Mouse (Mus musculus): ENCODE data around the gene Gm6096.
"Not testable (repeated sequence)": the region's sequence is repeated elsewhere in the genome, so short reads cannot be mapped to it uniquely, and the experiment has no call there.

Gene Gm6096

DNA sequence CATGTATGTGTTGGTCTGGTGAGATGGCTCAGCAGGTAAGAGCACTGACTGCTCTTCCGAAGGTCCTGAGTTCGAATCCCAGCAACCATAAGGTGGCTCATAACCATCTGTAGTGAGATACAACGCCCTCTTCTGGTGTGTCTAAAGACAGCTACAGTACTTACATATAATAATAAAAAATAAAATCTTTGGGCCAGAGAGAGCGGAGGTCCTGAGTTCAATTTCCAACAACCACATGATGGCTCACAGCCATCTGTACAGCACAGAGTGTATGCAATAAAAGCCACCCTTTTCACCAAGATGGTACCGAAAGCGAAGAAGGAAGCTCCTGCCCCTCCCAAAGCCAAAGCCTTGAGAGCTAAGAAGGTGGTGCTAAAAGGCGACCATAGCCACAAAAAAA lies at the start of gene Gm6096:
Gene Gm6096 (plus strand): TSS at position 301 of the 400 bp plus-strand sequence.
- DNase-seq (ENCODE audit: low spot score in 2 of 2), result no peak

DNA sequence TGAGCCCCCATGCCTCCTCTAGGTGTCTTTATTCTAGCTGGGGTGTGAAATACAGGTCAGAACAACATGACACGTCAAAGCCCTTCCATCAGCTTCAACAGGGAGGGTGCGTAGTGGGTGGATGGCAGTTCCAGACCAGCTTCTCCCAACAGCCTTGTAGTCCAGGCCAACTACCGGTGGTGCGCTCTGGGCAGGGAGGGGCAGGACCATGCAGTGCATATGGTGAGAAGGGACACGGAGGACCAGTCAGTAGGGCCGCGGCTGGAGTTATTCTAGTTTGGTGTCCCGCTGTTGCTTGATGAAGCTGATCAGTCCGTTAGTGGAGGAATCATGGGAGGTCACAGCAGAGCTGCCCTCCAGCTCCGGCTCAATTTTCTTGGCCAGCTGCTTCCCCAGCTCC lies 48.7 kb upstream of the Gm6096 start:
- not testable (repeated sequence) for DNase-seq (ENCODE audit: low spot score in 2 of 2)

DNA sequence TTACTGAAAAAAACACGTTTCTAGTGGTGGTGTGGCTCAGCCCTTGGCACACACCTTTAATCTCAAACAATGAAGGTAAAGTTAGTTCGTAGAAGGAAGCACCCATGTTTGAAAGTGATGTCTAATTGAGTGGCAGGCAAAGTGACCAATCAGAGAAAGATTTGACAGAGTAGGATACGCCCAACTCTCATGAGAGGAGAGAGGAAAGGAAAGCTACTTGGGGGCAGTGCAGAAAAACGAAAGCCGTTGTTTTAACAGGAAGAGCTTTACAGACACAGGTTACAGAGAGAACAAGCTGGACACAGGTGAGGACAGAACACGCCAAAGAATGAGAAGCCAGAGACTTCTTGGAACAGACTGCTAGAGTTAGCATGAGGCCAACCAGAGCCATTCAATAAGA lies 44.5 kb upstream of the Gm6096 start:
- DNase-seq (ENCODE audit: low spot score in 2 of 2), result no peak

DNA sequence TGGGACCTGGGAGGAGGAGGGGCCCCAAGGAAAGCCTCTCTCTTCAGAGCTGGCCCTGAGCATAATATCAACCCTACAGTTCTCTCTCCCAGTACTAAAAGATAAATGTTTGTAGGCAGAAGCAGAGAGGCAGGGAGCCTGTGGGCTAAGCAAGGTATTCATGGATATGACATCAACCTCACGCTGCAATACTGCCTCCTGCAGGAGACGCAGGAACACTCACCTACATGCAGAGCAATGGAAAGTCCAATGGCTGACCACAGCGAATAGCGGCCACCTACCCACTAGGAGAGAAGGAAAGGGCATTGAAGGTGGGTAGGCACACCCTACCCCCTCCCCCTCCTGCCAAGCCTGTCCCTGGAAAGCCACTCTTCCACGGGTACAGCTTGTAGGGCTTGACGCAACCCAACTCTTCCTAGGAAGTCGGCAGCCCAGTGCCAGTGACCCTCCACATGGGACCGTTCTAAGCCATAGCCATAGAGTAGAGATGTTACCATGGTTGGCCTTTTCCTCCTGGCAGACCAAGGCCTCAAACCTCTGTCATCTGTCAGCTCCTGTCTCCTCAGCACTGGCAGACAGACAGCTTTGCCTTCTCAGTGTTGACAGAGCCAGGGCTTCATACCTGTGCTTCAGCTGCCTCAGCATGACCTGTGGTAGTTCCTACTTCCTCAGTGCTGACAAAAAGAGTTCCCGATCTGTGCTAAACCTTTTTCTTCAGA lies 42.7 kb upstream of the Gm6096 start:
- no peak for DNase-seq (ENCODE audit: low spot score in 2 of 2)

DNA sequence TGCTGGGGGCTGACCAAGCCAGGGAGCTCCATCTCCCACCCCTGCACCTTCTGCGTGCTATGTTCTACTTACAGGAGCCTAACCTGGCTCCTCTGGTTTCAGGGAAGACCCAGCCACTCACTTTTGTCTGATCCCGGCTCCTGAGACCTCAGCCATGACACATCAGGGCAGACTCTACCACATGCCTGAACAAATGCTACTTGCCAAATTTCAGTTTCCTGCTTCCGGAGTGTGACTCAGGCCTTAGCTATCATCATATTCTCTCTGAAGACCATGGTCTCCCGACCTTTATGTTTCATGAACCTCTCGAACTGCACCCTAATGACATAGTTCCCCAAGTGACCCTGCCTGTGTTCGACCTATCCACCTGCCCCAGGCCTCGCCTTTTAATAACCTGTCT lies 37.6 kb upstream of the Gm6096 start:
- DNase-seq (ENCODE audit: low spot score in 2 of 2), result no peak

DNA sequence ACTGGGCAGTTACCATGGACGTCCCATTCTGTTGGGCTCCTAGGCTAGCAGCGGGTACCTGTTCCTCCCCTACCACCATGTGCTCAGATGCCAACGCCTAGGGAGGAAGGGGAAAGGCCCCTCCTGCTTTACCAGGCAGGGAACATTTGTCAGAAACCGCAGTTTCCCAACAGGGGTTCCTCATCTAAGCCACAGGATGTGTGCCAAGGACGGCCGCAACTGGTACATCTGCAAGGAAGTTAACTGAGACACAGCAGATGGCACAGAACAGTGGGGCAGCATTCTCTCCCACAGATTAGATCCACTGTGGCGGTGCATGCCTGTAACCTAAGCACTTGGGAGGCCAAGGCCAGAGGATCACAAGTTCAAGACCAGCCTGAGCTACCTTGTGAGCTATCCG lies 36.2 kb upstream of the Gm6096 start:
- no peak for DNase-seq (ENCODE audit: low spot score in 2 of 2)

DNA sequence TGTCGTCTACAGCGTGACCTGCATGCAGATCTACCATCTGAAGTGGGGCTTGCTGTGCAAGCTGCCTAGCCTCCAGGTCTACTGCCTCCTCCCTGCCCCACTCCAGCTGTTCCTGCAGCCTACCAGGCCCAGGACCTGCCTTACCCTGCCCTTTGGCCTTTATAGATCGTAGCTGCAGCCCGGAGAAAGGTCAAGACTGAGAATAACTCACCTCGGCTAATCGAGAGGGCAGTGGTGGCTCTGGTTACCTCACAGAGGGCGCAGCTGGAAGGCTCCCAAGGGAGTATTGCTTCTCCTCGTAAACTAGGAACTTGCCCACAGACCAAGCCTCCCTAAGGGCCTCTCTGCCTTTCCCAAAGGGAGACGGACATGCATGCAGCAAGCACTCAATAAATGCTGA lies 35.4 kb upstream of the Gm6096 start:
- DNase-seq (ENCODE audit: low spot score in 2 of 2), result no peak

DNA sequence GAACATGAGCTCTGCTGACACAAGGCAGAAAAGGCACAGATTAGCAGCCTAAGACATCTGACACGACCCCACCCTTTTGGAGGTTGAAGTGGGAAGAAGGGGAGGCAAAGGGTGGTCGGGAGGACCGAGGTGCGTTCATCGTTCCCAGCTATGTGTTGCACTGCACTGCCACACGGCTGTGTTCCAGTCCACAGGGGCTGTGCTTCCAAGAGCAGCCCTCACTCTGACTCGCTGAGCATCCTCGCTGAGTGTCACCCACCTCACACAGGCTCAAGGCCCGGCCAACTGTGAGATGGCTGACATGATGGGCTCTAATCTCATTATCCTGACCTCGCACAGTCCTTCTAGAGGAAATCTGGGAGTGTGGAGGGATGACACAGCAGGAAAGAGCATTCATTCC lies 34.4 kb upstream of the Gm6096 start:
- no peak for DNase-seq (ENCODE audit: low spot score in 2 of 2)

DNA sequence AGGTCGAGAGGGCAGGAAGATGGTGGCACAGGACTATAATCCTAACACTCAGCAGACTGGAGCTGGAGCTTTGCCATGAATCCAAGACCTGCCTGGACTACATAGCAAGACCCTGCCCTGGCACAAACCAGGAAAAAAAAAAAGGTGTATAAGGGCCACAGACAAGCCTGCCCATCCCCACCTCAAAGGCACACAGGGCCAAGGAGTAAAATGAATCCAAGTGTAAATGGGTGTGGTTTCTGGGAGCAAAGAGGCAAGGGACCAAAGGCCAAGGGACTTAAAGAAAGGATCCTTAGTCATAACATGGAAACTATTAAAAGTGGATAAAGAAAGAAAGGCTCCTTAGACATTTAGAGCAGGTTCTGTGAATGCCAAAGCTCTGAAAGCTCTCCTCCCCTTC lies 32.3 kb upstream of the Gm6096 start:
- DNase-seq (ENCODE audit: low spot score in 2 of 2), result no peak

DNA sequence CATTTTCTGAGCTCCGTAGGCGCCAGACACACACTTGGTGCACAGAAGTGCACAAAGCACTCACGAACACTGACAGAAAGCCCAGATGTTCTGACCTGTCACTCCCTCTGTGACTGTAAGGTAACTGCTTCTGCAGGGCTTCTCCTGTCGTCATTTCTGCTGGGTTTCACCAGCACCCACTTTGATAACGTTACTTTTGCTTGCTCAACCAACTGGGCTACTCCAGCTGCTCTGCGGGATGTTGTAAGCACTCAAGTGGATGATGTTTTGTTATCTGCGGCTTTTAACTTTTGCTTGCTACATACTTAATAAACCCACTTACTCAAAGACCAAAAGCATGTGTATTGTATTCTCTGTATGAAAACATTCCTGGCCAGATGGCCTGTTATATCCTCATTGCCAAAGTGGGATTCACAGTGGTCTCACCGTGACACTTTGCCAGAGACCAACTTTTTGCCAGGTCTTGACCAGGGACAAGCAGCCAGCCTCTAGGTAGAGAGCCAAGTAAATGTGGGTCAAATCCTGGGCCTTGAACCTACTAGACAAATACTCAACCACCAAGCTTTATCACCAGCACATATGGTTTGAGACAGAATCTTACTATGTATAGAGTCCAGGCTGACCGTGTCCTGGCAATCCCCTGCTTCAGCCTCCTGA lies 29.1 kb upstream of the Gm6096 start:
- no peak for DNase-seq (ENCODE audit: low spot score in 2 of 2)

DNA sequence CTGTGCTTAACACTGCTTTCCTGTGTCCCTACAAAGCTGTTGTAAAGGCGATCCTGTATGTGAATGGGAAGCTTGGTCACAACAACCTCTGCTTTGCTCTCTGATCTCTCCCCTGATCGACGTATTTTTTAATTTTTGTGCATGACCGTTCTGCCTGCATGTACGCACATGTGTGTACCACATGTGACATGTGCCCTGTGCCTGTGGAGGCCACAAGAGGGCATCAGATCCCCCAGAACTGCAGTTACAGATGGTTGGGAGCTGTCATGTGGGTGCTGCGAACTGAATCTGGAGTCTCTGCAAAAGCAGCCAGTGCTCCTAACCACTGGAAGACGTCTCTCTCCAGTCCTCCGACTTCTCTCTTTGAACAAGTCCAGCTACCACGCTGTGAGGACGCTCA lies 28.5 kb upstream of the Gm6096 start:
- no peak for DNase-seq (ENCODE audit: low spot score in 2 of 2)

DNA sequence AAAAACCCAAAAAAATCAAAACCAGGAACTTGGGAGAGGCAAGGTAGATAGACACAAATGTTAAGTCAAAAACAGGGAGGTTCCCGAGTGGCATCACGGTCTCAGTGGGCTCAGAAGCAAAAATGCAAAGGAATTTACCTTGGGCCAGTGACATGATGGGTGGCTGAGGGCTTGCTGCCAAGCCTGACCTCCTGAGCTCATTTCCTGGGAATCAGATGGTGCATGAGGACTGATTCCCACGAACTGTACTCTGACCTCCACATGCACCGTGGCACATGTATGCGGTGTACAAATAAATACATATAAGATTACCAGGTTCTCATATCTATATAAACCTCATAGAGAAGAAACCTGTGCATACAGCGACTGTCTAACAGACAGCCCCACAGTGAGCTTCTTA lies 26.5 kb upstream of the Gm6096 start:
- DNase-seq (ENCODE audit: low spot score in 2 of 2), result no peak

DNA sequence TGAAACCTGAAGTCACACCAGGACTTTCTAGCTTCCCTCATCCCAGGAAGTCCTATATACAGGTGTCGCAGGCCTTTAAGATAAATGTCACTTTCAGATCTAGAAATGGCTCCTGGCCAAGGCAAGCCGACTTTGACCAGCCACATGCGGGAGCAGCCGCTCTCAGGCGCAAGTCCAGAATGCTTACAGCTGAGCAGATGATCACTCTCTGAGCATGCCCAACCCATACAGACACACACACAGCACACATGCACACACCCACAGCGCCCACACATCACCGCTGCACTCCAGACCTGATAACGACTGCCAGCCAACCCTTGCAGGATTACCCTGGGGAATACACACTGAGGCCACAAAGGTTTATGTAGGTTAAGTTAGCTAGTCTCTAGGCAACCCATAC lies 24.8 kb upstream of the Gm6096 start:
- DNase-seq (ENCODE audit: low spot score in 2 of 2), result no peak

DNA sequence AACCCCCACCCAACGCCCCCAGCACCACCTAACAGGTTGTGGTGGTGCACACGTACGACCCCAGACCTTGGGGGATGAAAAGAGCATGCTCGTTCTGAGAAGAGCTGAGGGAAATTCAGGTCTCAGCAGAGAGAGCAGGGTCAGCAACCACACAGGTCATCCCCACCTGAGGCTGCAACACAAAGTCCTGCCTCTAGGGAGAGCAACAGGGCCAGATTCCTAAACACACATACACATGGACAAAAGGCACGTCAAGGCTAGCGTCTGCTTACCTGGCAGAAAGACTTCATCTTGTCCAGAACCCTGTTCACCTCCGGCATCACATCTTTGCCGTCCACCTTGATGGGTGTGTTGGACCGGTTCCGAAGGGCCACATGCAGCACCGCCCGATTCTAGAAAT lies 24.0 kb upstream of the Gm6096 start:
- DNase-seq (ENCODE audit: low spot score in 2 of 2), result no peak

DNA sequence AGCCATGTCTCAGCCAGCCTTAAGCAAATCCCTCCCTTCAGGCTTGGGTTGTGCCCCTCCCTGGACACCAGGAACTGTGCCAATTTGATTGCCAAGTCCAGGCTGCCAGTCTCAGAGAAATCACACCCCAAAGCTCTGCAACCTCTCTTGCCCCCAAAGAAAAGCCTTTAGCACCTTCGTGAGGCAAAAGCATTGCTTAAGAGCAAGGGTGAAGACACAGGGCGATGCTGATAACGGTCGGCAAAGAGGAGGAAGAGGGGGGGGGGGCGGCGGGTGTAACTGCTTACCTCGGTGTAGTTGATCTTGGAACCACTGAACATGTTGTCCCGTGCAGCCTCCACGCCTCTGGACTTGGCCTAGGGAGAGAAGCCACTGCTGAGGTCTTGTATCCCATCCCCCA lies 22.2 kb upstream of the Gm6096 start:
- no peak for DNase-seq (ENCODE audit: low spot score in 2 of 2)

DNA sequence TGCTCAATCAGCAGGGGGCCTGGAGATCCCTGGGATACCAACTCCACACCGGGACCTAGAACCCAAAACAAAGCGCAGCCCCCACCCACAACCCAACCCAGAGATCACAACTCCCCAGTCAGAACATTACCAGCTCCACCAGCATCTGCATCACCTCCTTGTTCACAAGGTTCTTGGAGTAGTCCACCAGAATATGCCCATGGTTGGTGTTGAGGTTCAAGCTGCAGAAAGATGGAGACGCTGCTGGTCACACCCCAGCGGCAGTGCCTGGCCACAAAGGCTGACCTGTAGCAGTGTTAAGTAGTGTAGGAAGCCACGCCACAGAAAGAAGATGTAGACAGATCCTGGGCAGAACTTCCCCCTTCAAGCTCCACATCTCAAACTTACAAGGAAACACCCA lies 21.7 kb upstream of the Gm6096 start:
- DNase-seq (ENCODE audit: low spot score in 2 of 2), result no peak

DNA sequence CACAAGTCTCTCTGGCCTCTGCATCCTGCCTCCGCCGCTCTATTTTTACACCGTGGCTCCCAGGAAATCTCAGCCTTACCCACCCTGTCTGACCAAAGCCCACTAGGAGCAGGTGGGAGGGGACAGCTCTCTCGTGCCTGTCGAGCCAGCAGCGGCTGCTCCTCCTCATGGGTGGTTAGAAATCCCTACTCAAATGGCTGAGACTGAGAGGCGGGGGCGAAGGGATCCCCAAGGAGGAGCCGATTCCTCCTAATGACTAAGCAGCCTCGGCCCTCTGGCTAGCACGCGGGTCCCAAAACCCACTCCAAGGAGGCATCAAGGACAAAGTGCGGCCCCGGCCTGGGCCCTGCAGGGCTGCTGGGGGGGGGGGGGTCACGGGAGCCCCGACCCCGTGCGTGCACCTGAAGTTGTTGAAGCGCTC lies 21.1 kb upstream of the Gm6096 start:
- peak; percentile 49 to 57 for DNase-seq (ENCODE audit: low spot score in 2 of 2)

DNA sequence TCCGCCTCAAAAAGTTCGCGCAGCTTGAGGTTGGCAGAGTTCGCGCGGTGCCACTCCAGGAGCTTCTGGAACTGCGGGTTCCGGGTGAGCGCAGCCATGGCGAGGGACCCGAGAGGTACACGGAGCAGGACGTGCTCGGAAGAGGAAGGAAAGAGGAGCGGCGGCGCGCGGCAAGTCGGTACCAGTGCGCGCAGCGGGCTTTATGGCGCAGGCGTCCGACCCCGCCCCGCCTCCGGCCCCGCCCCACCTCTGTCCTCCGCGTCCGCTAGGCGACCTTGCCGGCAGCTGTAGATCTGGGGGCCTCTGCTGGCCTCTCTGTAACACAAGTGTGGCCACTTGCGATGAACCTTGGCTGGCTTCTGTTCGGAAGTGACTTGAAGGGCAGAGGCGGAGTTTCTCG lies 20.7 kb upstream of the Gm6096 start, which contains the start of gene Gpi1:
Gene Gpi1 (minus strand): TSS at position 221 of the 400 bp plus-strand sequence.
- peak; percentile 46 to 64 for DNase-seq (ENCODE audit: low spot score in 2 of 2)

DNA sequence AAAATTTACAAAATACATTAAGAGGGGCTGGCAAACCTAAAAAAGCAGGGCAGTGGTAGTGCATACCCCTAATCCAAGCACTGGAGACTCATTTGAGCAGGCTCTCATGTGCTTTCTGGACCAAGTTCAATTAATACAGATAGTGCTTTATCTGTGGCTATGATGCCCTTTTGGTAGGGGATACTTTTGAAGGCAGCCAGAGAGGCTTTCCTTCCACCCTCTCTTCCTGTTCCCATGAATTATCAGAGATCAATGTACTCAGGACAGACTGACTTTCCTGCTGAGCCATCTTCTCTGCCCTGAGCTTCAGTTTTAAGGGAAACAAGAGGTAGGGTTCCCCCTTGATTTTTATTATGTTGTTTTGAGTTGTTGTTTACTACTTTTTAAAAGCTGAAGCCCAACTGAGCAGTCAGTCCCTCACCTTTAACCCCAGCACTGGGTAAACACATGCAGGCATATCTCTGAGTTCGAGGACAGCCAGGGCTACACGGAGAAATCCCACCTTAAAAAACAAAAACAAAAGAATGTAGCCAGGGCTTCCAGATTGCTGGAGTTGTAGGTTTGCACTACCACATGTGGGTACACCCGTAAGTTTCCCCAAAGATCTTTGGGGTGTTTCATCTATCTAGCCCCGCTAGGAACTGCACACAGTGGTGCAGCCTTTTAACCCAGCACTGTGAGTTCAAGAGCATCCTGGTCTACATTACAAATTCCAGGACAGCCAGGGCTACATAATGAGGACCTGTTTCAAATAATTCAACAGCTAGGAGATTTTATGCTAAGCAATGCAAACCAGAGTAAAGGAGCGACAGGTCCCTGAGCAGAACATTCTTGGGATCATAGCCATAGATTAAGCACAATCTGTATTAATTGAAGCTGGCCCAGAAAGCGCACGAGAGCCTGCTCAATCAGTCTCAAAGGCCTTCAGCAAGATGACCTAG lies 17.8 kb upstream of the Gm6096 start:
- DNase-seq (ENCODE audit: low spot score in 2 of 2), result no peak

DNA sequence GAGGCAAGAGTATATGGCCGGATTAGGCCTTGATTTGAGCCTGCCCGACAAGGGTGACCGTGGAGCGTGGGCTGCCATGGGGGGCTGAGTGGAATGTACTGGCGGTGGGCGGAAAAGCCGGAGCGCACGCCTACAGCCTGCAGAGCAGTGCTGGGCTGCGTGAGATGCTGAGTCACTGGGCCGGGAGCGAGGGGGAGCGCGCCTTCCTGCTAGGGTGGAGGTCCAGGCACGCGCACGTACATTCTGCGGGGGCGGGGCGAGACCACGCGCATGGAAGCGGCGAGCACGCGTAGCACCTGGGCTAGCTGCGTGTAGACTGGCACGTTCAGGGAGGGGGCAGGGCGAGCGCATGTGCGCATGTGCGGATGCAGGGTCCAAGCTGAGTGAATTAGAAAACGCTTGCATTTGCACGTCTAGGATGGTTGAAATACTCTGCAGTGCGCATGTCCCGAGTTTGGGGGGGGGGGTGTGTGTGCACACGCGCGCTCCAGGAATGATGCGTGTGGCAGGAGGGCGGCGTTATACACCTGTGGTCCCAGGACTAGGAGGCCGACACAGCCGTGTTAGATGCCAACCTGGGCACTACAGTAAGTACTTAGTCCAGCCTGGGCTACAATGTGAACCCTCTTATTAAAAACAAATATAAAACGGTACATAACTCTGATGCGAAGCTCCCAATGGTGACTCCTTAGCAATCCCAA lies 16.8 kb upstream of the Gm6096 start:
- peak; percentile 99 to 100 for DNase-seq (ENCODE audit: low spot score in 2 of 2)

DNA sequence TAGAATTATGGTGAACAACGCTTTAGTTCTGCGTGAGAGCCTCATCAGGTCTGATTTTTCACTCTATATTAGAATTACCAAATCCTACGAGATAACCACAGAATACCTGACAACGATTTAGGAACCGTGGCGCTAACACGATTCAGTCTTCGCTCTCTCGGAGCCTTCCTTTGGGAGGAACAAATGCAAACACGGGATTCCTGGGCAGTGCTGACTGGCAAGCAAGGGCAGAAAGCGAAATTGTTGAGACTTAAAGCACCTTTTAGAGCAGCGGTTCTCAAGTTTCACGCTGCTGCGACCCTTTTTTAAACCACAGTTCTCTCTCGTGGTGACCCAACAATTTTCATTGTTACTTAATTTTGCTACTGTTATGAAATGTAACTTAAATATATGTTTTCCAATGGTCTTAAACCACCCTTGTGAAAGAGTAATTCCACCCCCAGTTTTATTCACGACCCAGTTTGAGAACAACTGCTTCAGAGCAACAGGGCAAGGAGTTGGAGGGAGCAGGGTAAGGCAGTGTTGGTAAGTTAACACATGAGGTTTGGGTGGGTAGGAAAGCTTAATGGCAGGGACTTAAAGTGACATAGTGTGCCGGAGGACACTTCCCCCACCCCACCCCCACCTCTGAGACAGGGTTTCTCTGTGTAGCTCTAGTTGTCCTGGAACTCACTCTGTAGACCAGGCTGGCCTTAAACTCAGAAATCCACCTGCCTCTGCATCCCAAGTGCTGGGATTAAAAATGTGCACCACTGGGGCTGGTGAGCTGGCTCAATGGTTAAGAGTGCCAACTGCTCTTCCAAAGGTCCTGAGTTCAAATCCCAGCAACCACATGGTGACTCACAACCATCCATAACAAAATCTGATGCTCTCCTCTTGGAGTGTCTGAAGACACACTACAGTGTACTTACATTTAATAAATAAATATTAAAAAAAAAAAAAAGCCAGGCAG lies 16.0 kb upstream of the Gm6096 start:
- no peak for DNase-seq (ENCODE audit: low spot score in 2 of 2)
